Mouse (Mus musculus): Measurements from ENCODE around the gene Arpc4.

DNA sequence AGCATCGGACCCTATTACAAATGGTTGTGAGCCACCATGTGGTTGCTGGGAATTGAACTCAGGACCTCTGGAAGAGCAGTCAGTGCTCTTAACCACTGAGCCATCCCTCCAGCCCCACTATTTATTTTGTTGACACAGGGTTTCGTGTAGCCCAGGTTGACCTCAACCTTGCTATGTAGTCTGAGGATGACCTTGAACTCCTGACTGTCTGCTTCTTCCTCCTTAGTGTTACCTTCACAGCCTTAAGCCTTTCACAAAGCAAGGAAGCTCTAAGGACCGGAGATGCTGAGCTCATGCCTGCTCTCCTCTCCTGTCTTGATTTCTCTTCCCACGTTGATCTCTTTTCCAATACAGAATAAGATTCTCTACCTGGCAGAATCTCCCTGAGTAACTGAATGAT, 31.0 kb upstream of the Arpc4 start:
- TF ChIP-seq EP300 (IDR thresholded peaks at IDR 0.05; ENCODE audit: low read length) (no peak), MAZ (IDR thresholded peaks at IDR 0.05; ENCODE audit: low read depth, low read length) (no peak), TBP (conservative IDR thresholded peaks at IDR 0.05; ENCODE audit: low read depth, low read length) (no peak), POLR2AphosphoS2 (IDR thresholded peaks at IDR 0.05; ENCODE audit: low read depth, low read length) (no peak), RAD21 (IDR thresholded peaks at IDR 0.05; ENCODE audit: low read depth, low read length) (no peak)
